Mouse (Mus musculus) gastrocnemius, postnatal 14 days (tissue): ENCODE measurements around the gene Xk. TPM values are rescaled to one million over a fixed set of nuclear protein-coding genes. Genes with fewer than 3 reads are reported as not detected.
A peak's percentile ranks its signal among the peaks of the same experiment; 100 is the strongest.
"Not testable (repeated sequence)": the region's sequence is repeated elsewhere in the genome, so short reads cannot be mapped to it uniquely, and the experiment has no call there.

Experiments
- DNase-seq: peaks from one replicate; pipeline ENCODE4 v3.0.0; 2021; ENCODE audit warnings: mixed read lengths
- intact Hi-C: fragments of 180-260 bp; cut with DNase I; formaldehyde crosslinking; loops from one replicate; pipeline ENCODE4 v1.15.1; 2025; ENCODE audit warnings: low total_unique reads
- long read RNA-seq, 2 experiments: library from polyadenylated mRNA; stranded (forward); transcript quantifications; one replicate each; pipeline ENCODE4 v2.0.0; 2021
- total RNA-seq, 2 experiments: library from RNA; stranded (reverse); gene quantifications; 2 replicates each; pipeline ENCODE4 v1.2.3; 2021

The Xk gene
- total RNA-seq = 1 to 10 TPM; 2.6 to 3.8 TPM
- long read RNA-seq, experiment 1, full-length matches to known transcripts = 3 of 4 reads
- long read RNA-seq, experiment 1, partial matches to known transcripts = 0 of 4 reads
- long read RNA-seq, experiment 1, other reads (novel, unspliced or antisense) = 1 of 4 reads
- long read RNA-seq, experiment 2, full-length matches to known transcripts = 5 of 5 reads
- long read RNA-seq, experiment 2, partial matches to known transcripts = 0 of 5 reads
- long read RNA-seq, experiment 2, other reads (novel, unspliced or antisense) = 0 of 5 reads

DNA sequence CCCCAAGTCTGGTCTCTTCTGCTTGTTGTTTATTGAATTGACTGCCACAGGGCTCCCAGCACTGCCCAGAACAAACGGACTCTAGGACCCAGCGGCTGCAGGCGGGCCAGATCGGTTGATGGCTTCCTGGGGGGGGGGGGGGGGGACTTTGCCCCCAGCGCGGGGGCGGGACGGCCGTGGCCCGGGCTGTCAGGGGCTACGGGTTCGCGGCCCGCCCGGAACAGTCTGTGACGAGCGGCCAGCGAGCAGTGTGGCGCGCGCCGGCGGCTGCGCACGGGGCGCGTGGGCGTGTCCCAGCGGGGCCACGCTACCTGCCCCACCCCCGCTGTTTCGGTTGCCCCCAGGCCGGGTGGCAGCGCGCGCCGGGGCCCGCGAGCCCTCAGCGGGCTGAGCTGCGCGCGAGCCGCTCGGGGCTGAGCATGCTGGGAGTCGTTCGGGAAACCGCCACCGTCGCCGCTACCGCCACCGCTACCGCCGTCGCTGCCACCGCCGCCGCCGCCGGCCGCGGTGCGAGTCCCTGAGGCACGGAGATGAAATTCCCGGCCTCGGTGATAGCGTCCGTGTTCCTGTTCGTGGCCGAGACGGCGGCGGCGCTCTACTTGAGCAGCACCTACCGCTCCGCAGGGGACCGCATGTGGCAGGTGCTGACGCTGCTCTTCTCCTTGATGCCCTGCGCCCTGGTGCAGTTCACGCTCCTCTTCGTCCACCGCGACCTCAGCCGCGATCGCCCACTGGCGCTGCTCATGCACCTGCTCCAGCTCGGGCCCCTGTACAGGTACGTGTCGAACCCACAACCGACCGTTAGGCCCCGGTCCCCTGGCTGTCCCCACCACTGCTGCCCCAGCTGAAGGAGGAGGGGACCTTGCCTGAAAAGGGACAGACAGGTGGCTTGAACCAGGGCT lies at the start of gene Xk:
Xk (plus strand) TSS at position 297 of the 902 bp plus-strand sequence.
- intact Hi-C loops = no loop called here
- DNase-seq = peak; percentile 37

DNA sequence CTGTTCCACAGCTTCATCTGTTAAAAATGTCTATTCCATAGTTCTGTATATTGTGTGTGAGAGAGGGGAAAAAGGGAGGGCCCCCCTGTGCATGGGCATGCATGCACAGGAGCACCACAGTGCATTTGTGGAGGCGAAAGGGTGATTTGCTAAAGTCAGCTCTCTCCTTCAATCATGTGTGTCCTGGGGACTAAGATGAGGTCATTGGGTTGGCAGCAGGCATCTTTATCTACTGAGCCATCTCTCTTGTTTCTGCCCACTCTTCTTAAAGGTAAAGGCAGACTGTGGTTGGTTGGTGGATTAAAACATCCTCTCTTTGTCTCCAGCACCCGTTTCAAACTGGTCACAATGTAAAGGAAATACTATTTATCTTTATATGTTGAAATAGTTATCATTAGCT lies 45.5 kb upstream of the Xk start:
- intact Hi-C loops = no loop called here
- no peak for DNase-seq

DNA sequence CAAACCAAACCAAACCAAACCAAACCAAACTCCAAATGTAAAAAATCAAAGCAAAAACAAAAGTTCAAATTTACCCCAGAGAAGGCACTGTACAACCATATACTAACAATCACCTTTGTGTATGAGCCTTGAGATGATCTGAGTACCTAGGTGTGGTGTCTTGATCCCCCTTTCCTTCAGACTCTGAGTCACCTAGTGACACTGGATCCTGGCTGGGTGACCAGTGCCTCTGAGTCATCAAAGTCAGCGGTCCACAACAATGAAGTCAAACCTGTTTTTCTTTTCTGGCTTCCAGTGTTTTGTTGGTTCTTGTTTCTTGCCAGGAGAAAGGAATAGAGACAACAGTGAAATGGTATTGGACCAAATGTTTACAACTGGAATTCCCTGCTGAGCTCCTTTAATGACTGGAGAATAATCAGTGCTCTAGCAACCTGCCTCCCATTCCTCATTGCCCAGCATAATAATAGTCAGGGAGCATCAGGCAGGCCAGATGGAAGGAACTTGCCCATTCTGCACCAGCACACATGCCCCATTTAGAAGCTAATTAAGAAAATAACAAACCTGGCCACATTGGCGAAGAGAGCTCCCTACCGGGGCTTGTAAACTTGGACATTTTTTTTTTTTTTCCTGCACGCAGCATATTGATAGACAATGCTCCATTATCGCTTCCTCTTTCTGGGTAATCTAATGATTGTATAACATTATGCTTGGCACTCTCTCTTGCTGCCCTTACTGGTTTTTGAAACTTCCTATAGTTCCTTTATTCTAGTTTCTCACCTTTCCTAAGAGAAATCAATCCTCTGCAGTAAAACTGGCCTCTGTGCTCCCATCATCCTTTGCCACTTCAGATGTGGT lies 31.6 kb upstream of the Xk start:
- intact Hi-C loops = no loop called here
- no peak for DNase-seq

DNA sequence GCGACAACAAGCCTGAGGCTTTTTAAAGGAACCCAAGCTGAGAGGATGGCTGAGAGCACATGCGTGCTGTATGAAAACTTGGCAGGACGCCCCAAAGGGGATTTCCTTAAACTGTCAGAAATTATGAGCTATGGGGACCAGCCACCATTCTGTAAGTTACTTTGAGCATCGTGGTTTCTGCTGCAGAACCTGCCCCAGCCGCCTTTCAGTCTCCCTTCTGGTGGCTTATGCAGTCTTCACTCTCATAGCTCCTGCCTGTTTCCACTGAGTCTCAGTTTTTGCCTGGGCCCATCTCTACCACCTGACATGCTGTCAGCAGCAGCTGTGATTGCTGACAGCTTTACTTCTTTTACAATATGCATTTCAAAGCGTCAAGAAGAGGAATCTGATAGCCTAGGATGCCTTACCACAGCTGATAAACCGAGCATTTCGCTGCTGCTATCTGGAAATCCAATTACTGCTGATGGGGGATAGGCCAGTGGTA lies 29.1 kb upstream of the Xk start:
- DNase-seq = no peak
- intact Hi-C loops = no loop called here

DNA sequence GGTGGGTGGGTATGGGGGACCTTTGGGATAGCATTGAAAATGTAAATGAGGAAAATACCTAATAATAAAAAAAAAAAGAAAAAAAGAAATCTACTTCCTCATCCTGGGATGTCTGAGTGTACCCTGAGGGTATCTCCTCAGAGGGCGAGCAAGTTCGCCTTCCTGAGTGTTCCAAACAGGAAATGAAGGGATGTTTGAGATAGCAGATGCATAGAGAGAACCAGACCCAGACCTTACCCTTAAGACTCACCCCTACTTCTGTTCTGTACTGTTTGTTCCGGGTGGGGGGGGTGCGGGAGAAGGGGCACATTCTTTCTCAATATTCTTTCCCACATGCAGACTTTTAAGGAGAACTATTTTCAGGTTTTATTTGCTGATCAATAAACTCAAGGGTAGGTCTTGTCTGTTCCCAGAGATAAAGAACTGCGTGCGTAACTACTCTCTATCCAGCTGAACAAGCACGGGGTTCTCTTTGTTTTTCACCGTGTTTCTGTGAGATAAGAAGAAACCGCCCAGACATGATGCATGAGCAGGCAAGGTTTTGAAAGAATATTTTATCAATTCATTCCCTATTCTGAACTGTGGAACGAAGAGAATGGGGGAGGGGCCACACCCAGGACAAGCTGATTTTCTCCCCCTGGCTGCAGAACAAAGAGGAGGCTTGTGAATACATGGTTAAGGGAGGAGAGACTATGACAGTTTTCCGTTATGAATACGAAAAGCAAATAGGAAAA lies 27.8 kb upstream of the Xk start:
- DNase-seq = no peak
- intact Hi-C loops = no loop called here

DNA sequence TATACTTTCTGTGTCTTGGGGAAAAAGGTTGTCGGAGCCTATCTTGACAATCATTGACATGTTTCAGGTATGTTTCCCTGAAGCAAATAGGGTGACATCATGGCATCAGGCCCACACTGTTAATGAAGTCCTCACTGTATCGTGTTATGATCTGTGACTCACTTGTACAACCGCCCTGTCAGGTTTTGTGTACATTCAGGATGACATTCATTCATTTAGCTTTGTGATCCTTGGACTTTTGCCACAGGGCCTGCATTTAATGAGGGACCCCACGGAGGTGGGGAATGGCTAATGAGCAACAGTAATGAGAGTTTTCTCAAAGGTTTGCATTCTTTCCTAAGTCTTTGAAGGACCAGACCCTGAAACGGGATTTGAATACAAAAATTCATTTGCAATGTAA lies 23.6 kb upstream of the Xk start:
- intact Hi-C loops = no loop called here
- DNase-seq = no peak

DNA sequence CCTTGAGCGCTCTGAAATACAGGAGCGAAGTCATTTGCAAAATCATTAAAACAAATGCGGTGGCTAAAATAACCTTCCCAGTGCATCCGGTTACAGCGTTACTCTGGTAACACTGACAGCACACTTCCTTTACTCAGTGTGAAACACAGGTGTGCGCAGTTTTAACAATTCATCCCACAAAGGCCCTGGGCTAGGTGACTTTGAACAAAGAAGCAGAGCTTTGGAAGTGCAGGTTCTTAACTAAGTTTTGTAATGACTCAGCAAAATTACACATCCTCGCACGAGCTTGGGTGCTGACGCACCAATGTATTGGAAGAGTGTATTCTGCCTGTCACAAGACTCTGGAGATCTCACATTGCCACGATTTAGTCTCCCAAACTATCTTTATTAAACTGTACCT lies 18.6 kb upstream of the Xk start:
- intact Hi-C loops = no loop called here
- DNase-seq = no peak

DNA sequence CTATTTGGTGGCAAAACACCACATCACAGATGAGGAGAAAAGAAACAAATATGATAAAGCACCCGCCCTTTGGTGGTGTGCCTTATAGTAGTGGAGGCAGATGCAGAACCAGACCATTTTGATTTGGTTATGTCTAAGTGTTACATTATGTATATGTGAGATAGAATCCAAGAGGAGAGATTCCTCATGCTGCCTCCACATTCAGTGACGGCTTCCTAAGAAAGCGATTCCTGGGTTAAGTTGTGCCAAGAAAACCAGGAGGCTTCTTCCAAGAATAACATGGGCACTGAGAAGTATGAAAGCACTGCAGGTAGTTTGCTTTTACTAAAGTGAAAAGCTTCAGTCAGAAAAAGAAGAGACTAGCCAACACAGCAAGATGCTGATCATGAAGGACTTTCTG lies 17.7 kb upstream of the Xk start:
- no peak for DNase-seq
- intact Hi-C loops = no loop called here

DNA sequence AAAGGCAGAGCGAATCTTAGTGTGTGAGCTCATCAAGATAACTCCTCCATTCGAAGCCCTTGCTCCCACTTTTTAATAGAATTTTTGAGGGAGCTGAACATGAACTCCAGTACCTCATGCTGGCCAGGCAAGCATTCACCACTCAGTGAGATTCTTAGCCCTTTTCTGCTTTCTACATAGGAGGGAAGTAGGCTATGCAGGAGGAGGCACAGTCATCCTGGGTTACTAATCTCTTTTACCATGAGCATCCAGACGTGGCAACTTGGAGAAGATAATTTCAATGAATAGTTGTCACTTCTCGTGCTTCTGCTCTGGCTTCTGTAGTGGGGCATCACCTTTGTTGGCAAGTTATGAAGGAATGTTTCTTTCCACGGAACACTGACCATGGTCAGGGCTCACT lies 15.8 kb upstream of the Xk start, which contains the start of gene Gm14862:
Gm14862 (minus strand) TSS at position 134 of the 400 bp plus-strand sequence.
- intact Hi-C loops = no loop called here
- no peak for DNase-seq

DNA sequence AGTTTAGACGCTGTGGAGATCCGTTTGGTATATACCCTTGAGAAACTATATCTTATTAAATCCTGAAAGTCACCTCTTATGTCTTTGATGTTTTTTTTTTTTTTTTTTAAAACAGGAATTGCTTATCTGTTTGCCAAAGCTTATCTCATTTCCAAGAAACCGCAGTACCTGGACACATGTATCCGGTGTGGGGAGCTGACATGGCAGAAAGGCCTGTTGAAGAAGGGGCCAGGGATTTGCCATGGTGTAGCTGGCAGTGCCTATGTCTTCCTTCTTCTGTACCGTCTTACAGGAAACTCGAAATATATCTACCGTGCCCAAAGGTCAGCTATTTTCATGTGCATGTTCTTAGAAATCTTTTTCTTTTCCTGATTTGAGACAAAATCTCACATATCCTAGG lies 14.7 kb upstream of the Xk start:
- no peak for DNase-seq
- intact Hi-C loops = no loop called here

DNA sequence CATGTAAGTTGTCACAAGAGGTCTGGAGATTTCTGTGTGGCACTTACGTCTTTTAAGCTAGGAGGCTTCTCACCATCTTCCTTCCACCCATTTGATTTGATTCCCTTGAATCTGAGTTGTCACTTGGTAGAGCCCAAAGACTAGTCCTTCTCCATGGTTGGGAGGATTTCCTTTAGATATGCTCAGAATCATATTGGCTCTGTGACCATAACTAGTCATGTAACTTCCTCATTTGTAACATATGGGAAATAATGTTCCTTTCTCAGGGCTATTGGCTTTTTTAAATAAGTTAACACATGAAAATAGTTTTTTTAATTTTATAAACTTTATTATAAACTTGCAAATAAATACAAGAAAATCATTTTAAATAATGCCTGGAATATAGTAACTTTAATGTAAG lies 13.3 kb upstream of the Xk start:
- intact Hi-C loops = no loop called here
- DNase-seq = no peak

DNA sequence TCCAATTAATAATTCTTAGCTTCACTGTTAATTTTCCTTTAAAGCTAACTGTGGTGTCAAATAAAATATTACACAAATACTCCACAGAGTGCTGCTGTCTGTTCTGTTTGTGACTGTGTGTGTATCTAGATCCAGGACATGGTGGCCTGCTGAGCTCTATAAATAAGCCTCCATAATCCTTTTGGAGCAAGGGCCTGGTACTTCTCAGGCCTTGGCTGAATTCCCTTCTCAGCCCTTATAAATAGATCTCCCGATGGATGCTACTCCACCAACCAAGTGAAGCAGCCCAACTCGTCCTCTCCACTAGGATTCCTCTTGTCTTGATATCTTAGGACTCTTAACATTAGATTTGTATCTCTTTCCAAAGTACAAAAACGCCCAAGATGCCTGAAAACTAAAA lies 1.4 kb upstream of the Xk start:
- no peak for DNase-seq
- intact Hi-C loops = no loop called here

DNA sequence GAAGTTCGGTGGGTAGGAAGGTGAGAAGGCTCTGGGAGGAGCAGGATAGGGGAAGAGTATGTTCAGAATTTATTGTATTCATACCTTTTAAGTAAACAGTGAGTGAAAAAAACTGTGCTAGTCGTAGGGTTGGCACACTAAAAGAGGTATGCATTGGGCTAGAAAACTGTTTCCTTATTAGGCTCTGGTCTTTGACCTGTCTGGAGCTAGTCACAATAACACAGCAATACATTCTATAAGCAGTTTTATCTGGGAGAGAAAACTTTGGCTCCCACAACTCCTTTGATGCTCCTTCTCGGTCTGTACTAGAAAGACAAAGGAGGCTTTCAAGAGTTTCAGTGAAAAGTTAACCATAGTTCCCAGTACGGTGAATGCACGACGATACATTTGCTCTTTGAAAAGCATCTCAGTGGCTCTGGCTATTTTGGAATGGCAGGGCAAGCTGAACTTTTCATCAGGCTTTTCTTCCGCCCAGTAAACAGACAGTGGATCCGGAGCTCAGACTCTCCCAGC lies 553 bp upstream of the Xk start:
- no peak for DNase-seq
- intact Hi-C loops = no loop called here

DNA sequence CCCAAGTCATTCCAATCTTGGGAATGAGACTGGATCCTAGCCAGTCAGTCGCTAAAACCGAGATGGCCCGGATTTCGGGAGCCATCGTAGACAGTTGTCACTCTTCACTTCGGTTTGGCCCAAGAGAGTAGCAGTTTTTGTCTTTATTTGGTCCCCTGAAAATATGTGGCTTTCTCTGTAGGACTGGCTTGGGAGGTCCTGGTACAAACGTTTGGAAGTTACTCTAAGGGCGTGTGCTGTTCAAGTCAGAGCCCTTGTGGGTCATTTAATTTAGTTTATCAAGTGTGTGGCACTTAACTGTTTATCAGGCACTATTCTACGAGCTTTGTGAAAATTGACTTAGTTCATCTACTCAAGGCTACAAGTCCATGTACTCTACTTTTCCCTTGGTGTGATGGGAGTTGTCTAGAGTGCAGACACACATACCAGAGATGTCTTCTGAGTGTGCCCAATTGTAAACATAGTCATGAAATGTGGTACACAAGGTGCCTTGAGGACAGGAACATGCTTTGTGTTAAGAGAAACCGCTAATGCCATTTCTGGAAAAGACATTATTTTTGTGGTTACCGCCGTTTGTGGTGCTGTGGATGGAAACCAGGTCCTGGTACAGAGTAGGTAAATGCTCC lies 934 bp downstream of the Xk start:
- intact Hi-C loops = no loop called here
- no peak for DNase-seq

DNA sequence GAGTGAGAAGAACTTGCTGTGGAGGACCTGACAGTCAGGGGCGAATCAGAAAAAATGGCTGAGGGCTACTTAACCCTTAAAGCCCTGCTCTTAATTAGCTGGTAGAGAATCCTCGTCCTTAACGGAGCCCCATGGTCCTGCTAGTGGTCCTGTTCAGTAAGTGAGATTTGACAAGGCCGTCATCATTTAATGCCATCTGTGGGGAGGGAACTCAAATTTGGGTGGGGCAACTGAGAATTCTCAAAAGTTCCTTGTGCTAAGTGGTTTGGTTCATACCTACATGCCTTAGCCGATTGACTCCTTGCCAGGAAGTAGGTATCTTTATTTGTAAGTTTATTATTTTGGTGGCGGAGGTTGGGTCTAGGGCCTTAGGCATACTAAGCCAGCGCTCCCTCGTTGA lies 1.8 kb downstream of the Xk start:
- intact Hi-C loops = no loop called here
- DNase-seq = no peak

DNA sequence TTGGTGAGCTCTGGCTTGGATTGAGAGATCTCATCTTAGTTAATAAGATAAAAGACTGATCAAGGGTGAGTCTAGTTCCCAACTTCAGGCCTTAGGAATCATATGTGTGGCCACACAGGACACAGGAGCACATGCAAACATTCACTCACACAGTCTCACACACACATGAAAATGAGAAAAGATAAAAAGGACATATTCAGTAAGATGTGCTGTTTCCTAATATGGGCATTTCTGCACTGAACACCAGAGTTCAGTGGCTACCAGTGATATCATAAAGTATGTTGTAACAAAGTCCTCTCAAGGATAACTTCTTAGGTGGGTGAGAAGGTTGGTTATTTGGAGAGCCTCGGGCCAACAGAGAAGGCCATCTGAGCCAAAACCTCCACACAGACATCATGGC lies 10.9 kb downstream of the Xk start, which contains the start of gene H2al1m:
H2al1m (plus strand) TSS at position 301 of the 400 bp plus-strand sequence.
- DNase-seq, intact Hi-C loops: not testable (repeated sequence)

DNA sequence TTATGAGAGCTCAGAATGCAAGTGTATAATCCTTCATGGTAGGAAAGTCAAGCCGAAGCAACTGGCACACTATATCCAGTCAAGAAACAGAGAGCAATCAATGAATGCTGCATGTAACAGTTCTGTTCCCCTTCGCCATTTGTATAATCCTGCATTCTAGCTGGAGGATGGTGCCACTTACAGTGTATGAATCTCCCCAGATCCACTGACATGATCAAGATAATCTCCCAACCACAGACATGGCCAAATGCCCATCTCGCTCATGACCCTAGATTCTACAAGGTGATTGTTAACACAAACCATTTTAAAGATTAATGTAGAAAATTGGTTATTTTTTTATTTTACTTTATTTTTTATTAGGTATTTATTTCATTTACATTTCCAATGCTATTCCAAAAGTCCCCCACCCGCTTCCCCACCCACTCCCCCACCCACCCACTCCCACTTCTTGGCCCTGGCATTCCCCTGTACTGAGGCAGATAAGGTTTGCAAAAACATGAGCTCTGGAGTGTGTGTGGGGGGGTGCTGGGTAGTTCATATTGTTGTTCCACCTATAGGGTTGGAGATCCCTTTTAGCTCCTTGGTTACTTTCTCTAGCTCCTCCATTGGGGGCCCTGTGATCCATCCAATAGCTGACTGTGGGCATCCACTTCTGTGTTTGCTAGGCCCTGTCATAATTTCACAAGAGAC lies 20.7 kb downstream of the Xk start:
- DNase-seq, intact Hi-C loops: not testable (repeated sequence)

DNA sequence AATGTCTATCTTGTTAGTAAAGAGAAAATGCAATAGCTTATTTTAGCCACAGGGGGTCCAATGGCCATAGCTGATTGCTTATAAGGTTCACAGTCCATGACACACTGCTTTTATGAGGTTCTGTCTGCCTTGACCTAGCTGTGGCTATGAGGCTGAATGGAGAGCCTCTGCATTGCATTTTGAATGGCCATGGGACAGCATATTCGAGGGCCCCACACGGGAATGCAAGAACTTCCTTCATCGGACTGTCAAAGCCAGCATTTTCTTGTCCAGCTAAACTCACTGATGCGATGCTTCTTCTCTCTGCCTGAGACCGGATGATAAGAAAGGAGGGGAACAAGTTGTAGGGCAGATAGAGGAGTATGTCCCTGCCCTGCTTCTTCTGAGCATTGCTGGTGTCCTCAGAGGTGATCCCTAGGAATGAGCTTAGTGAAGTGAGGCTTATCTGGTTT lies 25.9 kb downstream of the Xk start:
- intact Hi-C loops = no loop called here
- DNase-seq = no peak
